Mouse (Mus musculus): ENCODE results near the gene Rps19bp1.

- TF ChIP-seq POLR2A (IDR thresholded peaks at IDR 0.05; ENCODE audit: extremely low read depth, insufficient read depth, low read length) = no peak
- TF ChIP-seq CTCF (IDR thresholded peaks at IDR 0.05; ENCODE audit: low read depth, low read length) = no peak
These were observed 40.4 kb downstream of the Rps19bp1 start for GRCm38 (mm10) chr15:80223751-80224150.

Measured in liver, adult 2 months (tissue).